Mouse (Mus musculus): ENCODE data around the gene Krtap1-5.
"Not testable (repeated sequence)": the region's sequence is repeated elsewhere in the genome, so short reads cannot be mapped to it uniquely, and the experiment has no call there.

Krtap1-5 gene

DNA sequence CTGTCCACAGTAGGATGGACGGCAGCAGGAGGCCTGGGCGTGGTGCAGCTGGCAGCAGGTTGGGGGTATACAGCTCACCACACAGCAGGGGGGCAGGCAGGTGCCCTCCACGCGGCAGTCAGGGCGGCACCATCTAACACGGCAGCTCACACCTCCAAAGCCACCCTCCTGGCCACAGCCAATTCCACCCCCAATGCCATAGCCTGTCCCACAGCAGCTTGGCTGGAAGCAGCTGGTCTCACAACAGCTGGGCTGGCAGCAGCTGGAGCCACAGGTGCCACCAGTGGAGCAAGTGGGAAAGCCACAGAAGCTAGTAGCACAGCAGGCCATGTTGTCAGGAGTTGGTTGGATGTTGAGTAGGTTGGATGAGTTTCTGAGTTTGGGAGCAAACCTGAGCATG is at the start of gene Krtap1-5:
Gene Krtap1-5 (minus strand): TSS at position 381 of the 400 bp plus-strand sequence.
- DNase-seq: no peak

- no peak for DNase-seq
Measured at GRCm38 (mm10) chr11:99628138-99628537, 47.3 kb upstream of the Krtap1-5 start, which contains the start of gene Krtap4-1. Gene Krtap4-1 (minus strand): TSS chr11:99628238.

DNA sequence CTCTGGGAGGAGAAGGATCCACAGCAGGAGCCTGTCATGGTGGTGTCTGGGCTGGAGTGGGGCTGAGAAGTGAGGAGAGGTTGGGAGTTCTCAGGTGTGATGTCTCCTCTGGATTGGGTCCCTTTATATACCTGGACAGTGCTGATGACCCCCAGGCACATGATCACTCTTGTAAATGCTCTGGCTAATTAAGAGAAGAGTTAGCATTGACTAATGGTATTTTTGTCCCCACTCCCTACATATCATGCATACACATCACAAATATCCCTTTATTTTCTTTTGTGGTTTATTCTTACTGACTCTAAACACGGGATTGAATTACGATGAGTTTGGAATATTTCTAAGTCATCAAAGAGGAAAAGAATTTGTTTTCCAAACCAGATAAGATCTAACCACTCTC is 39.5 kb upstream of the Krtap1-5 start, which contains the start of gene Gm11562:
Gene Gm11562 (minus strand): TSS at position 101 of the 400 bp plus-strand sequence.
- no peak for DNase-seq

GRCm38 (mm10) chr11:99614796-99615363 is 34.1 kb upstream of the Krtap1-5 start, which contains the start of gene Krtap2-4:
Gene Krtap2-4 (minus strand): TSS chr11:99614846.
- DNase-seq: no peak

GRCm38 (mm10) chr11:99610089-99610488 is 29.3 kb upstream of the Krtap1-5 start, which contains the start of gene Gm11937:
Gene Gm11937 (minus strand): TSS chr11:99610189.
- not testable (repeated sequence) for DNase-seq

GRCm38 (mm10) chr11:99609126-99609525 is 28.3 kb upstream of the Krtap1-5 start:
- DNase-seq: no peak

DNA sequence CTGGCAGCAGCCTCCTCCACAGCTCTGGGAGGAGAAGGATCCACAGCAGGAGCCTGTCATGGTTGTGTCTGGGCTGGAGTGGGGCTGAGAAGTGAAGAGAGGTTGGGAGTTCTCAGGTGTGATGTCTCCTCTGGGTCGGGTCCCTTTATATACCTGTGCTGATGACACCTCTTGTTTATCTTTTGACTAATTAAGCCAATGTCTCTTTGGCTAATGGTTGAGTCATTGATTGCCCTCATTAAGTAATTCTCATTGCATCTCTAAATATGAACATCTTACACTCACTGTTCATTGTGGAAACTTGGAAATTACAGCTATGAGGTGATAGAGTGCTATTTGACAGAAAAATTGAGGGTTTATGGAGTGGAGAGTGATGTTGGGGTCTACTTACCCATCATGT is 22.4 kb upstream of the Krtap1-5 start, which contains the start of gene Gm11938:
Gene Gm11938 (minus strand): TSS at position 101 of the 400 bp plus-strand sequence.
- DNase-seq: not testable (repeated sequence)

DNA sequence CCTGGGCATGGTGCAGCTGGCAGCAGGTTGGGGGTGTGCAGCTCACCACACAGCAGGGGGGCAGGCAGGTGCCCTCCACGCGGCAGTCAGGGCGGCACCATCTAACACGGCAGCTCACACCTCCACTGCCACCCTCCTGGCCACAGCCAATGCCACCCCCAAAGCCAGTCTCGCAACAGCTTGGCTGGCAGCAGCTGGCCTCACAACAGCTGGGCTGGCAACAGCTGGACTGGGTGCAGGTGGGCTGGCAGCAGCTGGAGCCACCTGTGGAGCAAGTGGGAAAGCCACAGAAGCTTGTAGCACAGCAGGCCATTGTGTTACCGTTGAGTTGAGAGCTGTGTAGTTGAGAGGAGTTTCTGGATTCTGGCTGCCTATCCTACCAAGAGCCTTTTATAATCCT is 16.9 kb upstream of the Krtap1-5 start, which contains the start of gene Krtap9-3:
Gene Krtap9-3 (minus strand): TSS at position 364 of the 400 bp plus-strand sequence.
- not testable (repeated sequence) for DNase-seq

- no peak for DNase-seq
Measured at GRCm38 (mm10) chr11:99590981-99591380, 10.2 kb upstream of the Krtap1-5 start, which contains the start of gene Krtap1-3. Gene Krtap1-3 (minus strand): TSS chr11:99591339.

DNA sequence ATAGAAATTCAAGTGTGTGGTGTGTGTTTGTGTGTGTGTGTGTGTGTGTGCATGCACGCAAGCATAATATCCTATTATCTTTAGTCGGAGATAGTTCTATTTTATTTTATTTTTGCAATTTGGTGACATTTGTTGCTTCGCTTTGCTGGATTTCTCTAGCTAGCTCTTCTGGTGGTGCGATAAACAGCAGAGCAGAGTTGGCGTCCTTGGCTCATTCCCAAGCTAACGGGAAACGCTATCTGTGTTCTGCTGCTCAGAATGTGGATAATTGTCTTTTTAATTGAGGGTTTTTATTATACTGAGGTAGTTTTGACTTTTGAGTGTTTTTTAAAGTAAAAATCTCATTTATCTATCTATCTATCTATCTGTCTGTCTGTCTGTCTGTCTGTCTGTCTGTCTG is 4.3 kb upstream of the Krtap1-5 start:
- no peak for DNase-seq

- DNase-seq: no peak
Measured at GRCm38 (mm10) chr11:99583245-99583704, 2.5 kb upstream of the Krtap1-5 start, which contains the start of gene Krtap1-4. Gene Krtap1-4 (minus strand): TSS chr11:99583654.

DNA sequence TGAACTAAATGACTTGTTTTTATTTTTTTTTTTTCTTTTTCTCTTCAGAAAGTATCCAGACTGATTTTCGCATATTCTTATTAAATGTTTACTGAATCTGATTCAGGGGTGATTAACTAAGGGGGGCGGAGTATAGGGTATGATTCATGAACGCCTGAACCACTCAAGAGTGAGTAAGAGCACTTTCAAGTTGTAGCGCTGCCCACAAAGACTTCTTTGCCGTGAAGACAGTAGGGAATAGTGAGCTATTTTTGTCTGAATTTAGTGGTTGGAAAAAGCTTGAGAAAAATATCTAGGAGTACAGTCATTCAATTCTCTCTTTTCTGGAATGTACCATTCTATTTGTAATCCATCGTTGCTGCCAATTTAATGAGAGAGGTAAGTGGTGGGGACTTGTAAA is 748 bp upstream of the Krtap1-5 start:
- DNase-seq: no peak

- no peak for DNase-seq
Measured at GRCm38 (mm10) chr11:99581051-99581450, 235 bp upstream of the Krtap1-5 start.

GRCm38 (mm10) chr11:99574106-99574505 is 6.7 kb downstream of the Krtap1-5 start:
- DNase-seq: peak; percentile 83

DNA sequence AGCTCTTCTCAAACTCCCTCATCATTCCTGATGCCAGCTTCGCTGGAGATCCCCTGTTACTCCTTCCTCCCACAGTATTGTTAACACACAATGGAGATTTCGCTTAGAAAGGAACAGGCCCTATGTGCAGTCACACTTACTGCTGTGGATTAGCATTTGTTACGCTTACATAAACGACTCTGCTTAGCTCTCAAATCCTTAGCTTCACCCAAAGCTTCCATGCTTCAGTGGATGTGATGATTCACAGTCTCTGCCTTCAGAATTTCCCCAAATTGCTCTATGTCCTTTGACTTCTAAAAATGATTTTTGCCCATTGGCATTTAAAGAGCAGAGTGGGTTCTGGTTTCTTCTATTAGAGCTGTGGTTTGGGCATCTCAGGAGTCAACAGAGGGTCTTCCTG is 7.7 kb downstream of the Krtap1-5 start:
- DNase-seq: no peak

- DNase-seq: no peak
Measured at GRCm38 (mm10) chr11:99566530-99566929, 14.3 kb downstream of the Krtap1-5 start, which contains the start of gene Krtap3-1. Gene Krtap3-1 (minus strand): TSS chr11:99566630.

GRCm38 (mm10) chr11:99562580-99562979 is 18.2 kb downstream of the Krtap1-5 start:
- DNase-seq: no peak

DNA sequence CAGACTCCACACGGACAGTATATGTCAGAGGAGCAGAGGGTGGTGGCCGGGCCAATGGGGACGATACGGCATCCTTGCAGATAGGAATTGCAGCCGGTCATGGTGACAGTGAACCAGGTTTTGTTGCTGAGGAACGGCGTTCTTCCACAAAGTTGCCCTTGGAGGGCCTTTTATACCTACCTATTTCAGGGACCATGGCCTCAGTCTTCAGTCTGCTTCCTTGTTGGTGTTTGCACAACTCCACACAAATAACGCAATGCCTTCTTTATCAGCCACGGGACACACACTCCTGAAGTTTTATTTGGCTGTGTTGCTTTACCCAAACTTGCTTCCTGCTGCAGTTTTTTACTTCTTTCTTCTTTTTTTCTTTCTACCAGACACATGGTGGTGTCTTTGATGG is 21.4 kb downstream of the Krtap1-5 start, which contains the start of gene Gm11939:
Gene Gm11939 (minus strand): TSS at position 101 of the 400 bp plus-strand sequence.
- no peak for DNase-seq

DNA sequence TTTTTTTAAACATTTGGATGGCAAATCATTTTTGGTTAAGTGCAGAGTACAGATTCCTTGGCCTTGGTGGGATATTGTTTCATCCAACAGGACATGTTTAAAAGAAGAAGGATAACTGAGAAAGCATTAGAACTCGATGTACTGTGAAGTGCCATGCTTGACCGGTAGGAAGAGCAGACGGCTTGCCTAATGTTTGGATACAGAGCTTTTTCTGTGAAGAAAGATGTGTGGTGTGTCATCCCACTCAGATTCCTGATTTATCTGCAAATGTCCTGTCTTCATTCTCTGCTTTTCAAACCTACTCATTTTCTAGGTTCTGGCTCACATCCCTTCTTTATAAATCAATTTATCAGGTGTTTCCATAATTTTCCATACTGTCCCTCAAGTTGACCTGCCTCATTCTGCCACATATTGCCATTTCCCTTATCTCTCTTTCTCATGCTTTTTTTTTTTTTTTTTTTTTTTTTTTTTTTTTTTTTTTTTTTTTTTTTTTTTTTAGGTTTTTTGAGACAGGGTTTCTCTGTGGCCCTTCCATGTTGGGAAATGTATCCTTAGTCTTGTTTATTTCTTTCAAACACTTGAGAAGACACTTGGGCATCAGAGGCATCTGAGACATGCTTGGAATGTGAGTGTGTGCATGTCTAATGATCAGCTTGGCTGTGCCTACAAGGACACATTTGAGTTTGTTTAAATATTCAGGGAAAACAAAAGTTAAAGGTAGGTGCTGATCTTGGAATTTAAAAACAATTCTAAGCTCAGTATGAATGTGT is 22.7 kb downstream of the Krtap1-5 start:
- DNase-seq: no peak

DNA sequence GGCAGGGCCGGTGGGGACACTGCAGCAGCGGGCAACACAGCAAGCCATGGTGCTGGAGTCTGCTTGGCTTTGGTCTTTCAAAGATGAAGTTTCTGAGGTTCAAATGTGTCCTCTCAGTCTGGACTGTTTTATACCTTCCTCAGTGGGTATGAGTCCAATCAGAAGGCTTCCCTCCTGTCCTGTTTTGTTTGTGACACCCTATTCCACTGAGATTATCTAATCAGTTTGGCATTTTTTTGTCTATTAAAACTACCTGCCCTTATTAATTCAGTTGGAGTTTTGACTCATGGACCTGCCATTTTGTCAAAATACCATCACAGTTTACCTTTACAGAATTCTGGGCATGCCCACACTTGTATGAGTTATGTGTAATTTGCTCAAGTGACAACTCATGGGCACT is 24.1 kb downstream of the Krtap1-5 start, which contains the start of gene Krtap3-2:
Gene Krtap3-2 (minus strand): TSS at position 101 of the 400 bp plus-strand sequence.
- DNase-seq: no peak

DNA sequence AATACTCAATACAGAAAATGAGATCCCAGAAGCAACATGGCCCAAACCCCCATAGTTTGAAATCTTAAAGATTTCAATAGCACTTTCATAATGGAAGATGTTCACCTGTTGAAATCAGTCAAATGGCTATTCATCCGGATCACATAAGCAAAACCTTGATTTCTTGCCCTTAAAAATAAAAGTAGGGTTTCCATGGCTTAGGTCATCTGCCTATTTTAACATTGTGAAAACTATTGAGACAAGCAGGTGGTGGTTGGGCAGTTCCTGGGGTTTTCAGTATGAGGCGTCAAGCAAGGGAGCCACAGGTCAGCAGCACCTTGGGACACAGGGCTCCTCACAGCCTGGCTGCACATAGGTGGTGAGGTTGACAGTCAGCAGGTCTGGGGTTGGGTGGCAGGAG is 24.6 kb downstream of the Krtap1-5 start:
- DNase-seq: no peak

- DNase-seq: no peak
Measured at GRCm38 (mm10) chr11:99550765-99551164, 30.1 kb downstream of the Krtap1-5 start, which contains the start of gene Krtap3-3. Gene Krtap3-3 (minus strand): TSS chr11:99550865.

GRCm38 (mm10) chr11:99547892-99548291 is 32.9 kb downstream of the Krtap1-5 start:
- DNase-seq: no peak
